Mouse (Mus musculus) E14TG2a.4 (cell line): ENCODE measurements at regions not wholly inside any gene's neighbourhood (a gene's known extent, or its start where the extent isn't known, plus 50 kb on each side); places are given as distances from the start of the nearest gene placed in this dataset.

Source experiments
- CTCF ChIP-seq: conservative IDR thresholded peaks from 2 replicates; pipeline ENCODE4 v1.5.1; 2014; ENCODE audit warnings: low read length
- NANOG ChIP-seq: IDR thresholded peaks from 2 replicates; pipeline ENCODE4 v1.6.1; 2014; ENCODE audit warnings: borderline replicate concordance, low read length, mixed read lengths
- POU5F1 ChIP-seq: IDR thresholded peaks from 2 replicates; pipeline ENCODE4 v1.6.1; 2014; ENCODE audit warnings: low read length, borderline replicate concordance

DNA sequence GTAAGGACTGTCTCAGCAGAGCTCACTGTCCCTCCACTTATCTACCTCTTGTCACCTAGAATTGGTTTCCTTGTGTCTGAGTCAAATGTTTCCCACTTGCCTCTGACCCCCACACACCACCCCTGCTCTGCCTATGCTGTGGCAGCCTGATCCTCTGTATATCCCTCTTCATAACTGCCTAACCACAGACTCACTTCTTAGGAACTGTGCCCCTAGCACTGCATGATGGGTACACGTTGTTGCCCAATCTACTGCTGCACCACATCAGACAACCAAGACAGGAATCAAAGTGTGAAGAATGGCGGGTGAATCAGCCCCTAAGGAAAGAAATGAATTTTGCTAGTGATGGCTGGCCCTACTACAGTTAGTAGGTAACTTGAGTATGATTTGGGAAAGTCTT, 167.4 kb downstream of the B3gnt2 start:
- TF ChIP-seq CTCF, result no peak
- TF ChIP-seq POU5F1, result no peak
- TF ChIP-seq NANOG, result no peak
